Mouse (Mus musculus) thymus, postnatal 14 days (tissue): ENCODE measurements around the gene Serpinf1.

Experiments
- DNase-seq: peaks from one replicate; pipeline ENCODE4 v3.0.0; 2021

Serpinf1 gene

GRCm38 (mm10) chr11:75455041-75455736, 32.7 kb upstream of the Serpinf1 start:
- DNase-seq = peak; percentile 28

- DNase-seq = peak; percentile 90
Observed at GRCm38 (mm10) chr11:75453991-75454930, 31.8 kb upstream of the Serpinf1 start, which contains the start of gene Wdr81. Gene Wdr81, minus strand, starts transcription at chr11:75454717.

- no peak for DNase-seq
Observed at GRCm38 (mm10) chr11:75452812-75453557, 30.5 kb upstream of the Serpinf1 start.

- DNase-seq = no peak
Observed at GRCm38 (mm10) chr11:75452081-75452480, 29.6 kb upstream of the Serpinf1 start.

- no peak for DNase-seq
Observed at GRCm38 (mm10) chr11:75450936-75451335, 28.4 kb upstream of the Serpinf1 start.

GRCm38 (mm10) chr11:75450304-75450908, 27.9 kb upstream of the Serpinf1 start:
- DNase-seq = no peak

- no peak for DNase-seq
Observed at GRCm38 (mm10) chr11:75449695-75450094, 27.2 kb upstream of the Serpinf1 start.

- no peak for DNase-seq
Observed at GRCm38 (mm10) chr11:75448575-75448974, 26.1 kb upstream of the Serpinf1 start.

GRCm38 (mm10) chr11:75443711-75444110, 21.2 kb upstream of the Serpinf1 start:
- DNase-seq = no peak

- DNase-seq = no peak
Observed at GRCm38 (mm10) chr11:75441601-75442000, 19.1 kb upstream of the Serpinf1 start.

- DNase-seq = no peak
Observed at GRCm38 (mm10) chr11:75441034-75441433, 18.5 kb upstream of the Serpinf1 start.

GRCm38 (mm10) chr11:75439951-75440350, 17.4 kb upstream of the Serpinf1 start:
- no peak for DNase-seq

GRCm38 (mm10) chr11:75439363-75439762, 16.9 kb upstream of the Serpinf1 start, which contains the start of gene Serpinf2:
Gene Serpinf2, minus strand, starts transcription at chr11:75439591.
- no peak for DNase-seq

- DNase-seq = no peak
Observed at GRCm38 (mm10) chr11:75438804-75439203, 16.3 kb upstream of the Serpinf1 start.

GRCm38 (mm10) chr11:75438194-75438593, 15.7 kb upstream of the Serpinf1 start:
- no peak for DNase-seq

GRCm38 (mm10) chr11:75434138-75434537, 11.6 kb upstream of the Serpinf1 start:
- no peak for DNase-seq

- no peak for DNase-seq
Observed at GRCm38 (mm10) chr11:75431307-75431706, 8.8 kb upstream of the Serpinf1 start.

GRCm38 (mm10) chr11:75429019-75429705, 6.7 kb upstream of the Serpinf1 start:
- DNase-seq = peak; percentile 70

GRCm38 (mm10) chr11:75424459-75424858, 2.0 kb upstream of the Serpinf1 start:
- no peak for DNase-seq

- DNase-seq = no peak
Observed at GRCm38 (mm10) chr11:75424033-75424432, 1.5 kb upstream of the Serpinf1 start.

GRCm38 (mm10) chr11:75423091-75423490, 590 bp upstream of the Serpinf1 start:
- DNase-seq = no peak
